Mouse (Mus musculus) forebrain, embryonic 13.5 days (tissue): ENCODE data around the gene Rfpl4. TPM values are rescaled to one million over a fixed set of nuclear protein-coding genes. Genes with fewer than 3 reads are reported as not detected.
"Not testable (repeated sequence)": the region's sequence is repeated elsewhere in the genome, so short reads cannot be mapped to it uniquely, and the experiment has no call there.

ENCODE experiments used
- ATAC-seq: fragments of 200-750 bp; cut with Nextera tagmentation; 2 replicates; pipeline ENCODE4 v1.8.0; 2017
- H3K27ac ChIP-seq: fragments of 300-500 bp; sonication (generic); 2 replicates; pipeline ENCODE4 v1.5.1; 2015; ENCODE audit warnings: inconsistent platforms, mild to moderate bottlenecking, moderate library complexity
- H3K27me3 ChIP-seq: fragments of 300-500 bp; sonication (generic); 2 replicates; pipeline ENCODE4 v1.6.1; 2015; ENCODE audit warnings: mild to moderate bottlenecking, inconsistent platforms
- H3K36me3 ChIP-seq: fragments of 300-500 bp; sonication (generic); 2 replicates; pipeline ENCODE4 v1.6.1; 2015; ENCODE audit warnings: mild to moderate bottlenecking, inconsistent platforms; ENCODE audit not compliant: poor library complexity, severe bottlenecking
- H3K4me1 ChIP-seq: fragments of 300-500 bp; sonication (generic); 2 replicates; pipeline ENCODE4 v1.6.1; 2015; ENCODE audit warnings: inconsistent platforms
- H3K4me2 ChIP-seq: fragments of 300-500 bp; sonication (generic); 2 replicates; pipeline ENCODE4 v1.6.1; 2015; ENCODE audit warnings: inconsistent platforms, mild to moderate bottlenecking, moderate library complexity
- H3K4me3 ChIP-seq: fragments of 300-500 bp; sonication (generic); 2 replicates; pipeline ENCODE4 v1.5.1; 2015; ENCODE audit warnings: mild to moderate bottlenecking, inconsistent platforms
- H3K9ac ChIP-seq: fragments of 300-500 bp; sonication (generic); 2 replicates; pipeline ENCODE4 v1.6.1; 2015; ENCODE audit warnings: mild to moderate bottlenecking, inconsistent platforms
- H3K9me3 ChIP-seq: fragments of 300-500 bp; sonication (generic); replicated peaks from 2 replicates; pipeline ENCODE4 v1.6.1; 2016; ENCODE audit warnings: inconsistent platforms
- whole genome bisulfite sequencing: fragments of 180-500 bp; shearing (Covaris S2); methylation state at CpG from one replicate; pipeline ENCODE4 v1.1.7; 2015; 5-methylcytosine and 5-hydroxymethylcytosine counted together
- polyA plus RNA-seq: library from polyadenylated mRNA; unstranded; fragments of >200 nt; fragmentation: Nextera tagmentation; extraction: Ambion mirVana; gene quantifications from 2 replicates; pipeline ENCODE4 v1.2.1, GENCODE M21; 2015

Gene Rfpl4
- polyA plus RNA-seq = not detected in 2 replicates

DNA sequence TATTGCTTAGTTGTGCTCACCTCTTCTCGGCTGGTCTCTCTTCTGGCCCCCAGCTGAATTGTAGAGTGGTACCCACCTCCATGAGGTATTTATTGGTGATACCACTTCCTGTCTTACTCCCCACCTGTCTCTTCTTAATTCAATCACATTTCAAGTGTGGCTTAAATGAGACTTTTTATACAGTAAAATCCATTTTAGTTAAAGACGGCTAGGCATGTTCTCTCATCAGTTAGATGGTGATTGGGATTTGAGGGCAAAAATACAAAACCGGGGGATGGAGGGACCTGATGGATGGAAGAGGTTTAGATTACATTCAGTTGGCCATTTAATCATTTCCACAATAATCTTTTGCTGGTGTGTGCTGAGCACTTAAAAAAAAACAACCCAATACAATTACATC lies at the start of gene Rfpl4:
Rfpl4 (minus strand) TSS at position 101 of the 400 bp plus-strand sequence.
- no peak within 1 kb of the TSS for H3K9ac ChIP-seq
- no peak within 1 kb of the TSS for H3K4me2 ChIP-seq
- no peaks in the 10 kb centered on the region for H3K27me3 ChIP-seq
- no peaks in the 10 kb centered on the region for H3K9me3 ChIP-seq
- H3K4me1 ChIP-seq = no peaks in the 10 kb centered on the region
- H3K4me3 ChIP-seq = no peak within 1 kb of the TSS
- no peak within 1 kb of the TSS for H3K27ac ChIP-seq
- 91% methylated on average over 3 of the region's 3 CpGs for WGBS
- ATAC-seq = no peak
- H3K36me3 ChIP-seq = no peaks in the 10 kb centered on the region

DNA sequence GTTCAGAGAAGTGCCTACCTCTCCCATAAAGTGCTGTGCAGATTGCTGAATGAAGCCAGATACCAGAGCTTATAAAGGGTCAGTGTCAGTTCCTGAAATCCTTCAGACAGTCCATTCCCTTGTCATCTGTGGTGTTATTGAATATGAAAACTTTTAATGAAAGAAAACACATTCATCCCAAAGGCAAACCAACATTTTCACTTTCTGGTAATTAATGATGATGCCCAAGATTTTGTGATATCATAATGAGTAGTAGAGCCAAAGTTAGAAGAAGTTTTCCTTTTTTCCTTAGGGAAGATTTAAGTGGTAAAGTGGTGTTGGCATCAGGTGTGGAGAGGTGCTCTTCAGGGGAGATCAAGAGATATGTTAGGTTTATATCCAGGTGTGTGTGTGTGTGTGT lies 32.8 kb upstream of the Rfpl4 start, which contains the start of gene Vmn1r55:
Vmn1r55 (minus strand) TSS at position 101 of the 400 bp plus-strand sequence.
- not testable (repeated sequence) for ATAC-seq, H3K36me3 ChIP-seq, H3K9ac ChIP-seq, H3K4me2 ChIP-seq, H3K27me3 ChIP-seq, H3K4me1 ChIP-seq, H3K27ac ChIP-seq, H3K4me3 ChIP-seq, H3K9me3 ChIP-seq

DNA sequence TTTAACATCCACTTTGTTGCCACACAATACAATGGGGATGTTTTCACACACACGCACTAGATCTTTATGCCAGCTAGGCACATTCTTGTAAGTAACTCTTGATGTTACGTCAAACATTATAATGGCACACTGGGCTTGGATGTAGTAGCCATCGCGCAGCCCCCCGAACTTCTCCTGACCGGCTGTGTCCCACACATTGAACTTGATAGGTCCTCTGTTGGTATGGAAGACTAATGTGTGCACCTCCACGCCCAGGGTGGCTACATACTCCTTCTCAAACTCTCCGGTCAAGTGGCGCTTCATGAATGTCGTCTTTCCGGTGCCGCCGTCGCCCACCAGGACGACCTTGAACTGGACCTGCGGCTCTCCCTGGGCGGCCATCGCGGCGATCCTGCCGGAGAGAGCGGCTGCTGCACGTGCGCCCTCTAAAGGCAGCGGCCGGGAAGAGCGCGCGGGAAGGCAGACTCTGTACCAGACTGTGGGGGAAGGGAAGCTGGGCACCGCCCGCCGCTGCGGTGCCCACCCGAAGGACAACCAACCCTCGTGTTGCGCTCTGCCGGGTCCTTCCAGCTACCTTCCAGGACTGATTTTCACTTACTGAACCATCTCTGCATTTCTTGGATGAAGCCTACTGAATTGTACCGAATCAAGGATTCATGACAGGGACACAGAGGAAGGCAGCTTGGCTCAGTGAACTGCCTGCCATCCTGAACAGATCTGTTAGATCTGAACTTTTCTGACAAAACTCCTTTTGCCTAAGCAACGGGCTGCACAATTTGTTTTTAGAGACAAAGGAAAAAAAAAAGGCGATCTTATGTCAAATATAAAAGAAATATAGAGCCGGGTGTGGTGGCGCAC lies 9.0 kb upstream of the Rfpl4 start, which contains the start of gene Rasl2-9:
Rasl2-9 (minus strand) TSS at position 402 of the 858 bp plus-strand sequence.
- Histone ChIP-seq H3K27me3 (no peaks in the 10 kb centered on the region), H3K4me1 (no peaks in the 10 kb centered on the region), H3K36me3 (no peaks in the 10 kb centered on the region), H3K4me3 (peak within 1 kb of the TSS; percentile 38), H3K9ac (peak within 1 kb of the TSS; percentile 55), H3K4me2 (peak within 1 kb of the TSS; percentile 61), H3K27ac (no peak within 1 kb of the TSS), H3K9me3 (no peaks in the 10 kb centered on the region)
- ATAC-seq = peak; percentile 83
- 16% methylated on average over 42 of the region's 42 CpGs for WGBS

DNA sequence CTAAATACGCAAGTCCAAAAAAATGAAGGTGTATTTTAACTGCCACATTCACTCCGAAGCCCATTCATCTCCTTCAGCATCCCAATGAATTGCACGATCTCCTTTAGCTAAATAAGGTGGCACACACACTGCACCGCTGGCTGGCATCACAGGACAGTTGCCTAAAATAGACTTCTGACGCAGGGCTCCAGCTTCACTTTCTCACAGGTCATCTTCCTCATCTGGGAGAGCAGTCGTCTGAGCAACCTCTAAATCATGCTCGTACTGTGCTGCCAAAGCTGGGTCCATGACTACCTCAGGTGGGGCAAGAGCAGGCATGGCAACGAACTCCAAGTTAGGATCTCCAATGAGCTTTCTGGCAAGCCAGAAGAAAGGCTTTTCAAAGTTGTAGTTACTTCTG lies 8.3 kb upstream of the Rfpl4 start:
- WGBS = 90% methylated on average over 8 of the region's 8 CpGs
- H3K9ac ChIP-seq = no peak overlapping the region
- no peaks in the 10 kb centered on the region for H3K4me1 ChIP-seq
- ATAC-seq = no peak
- no peak overlapping the region for H3K27ac ChIP-seq
- no peaks in the 10 kb centered on the region for H3K36me3 ChIP-seq
- H3K27me3 ChIP-seq = no peaks in the 10 kb centered on the region
- no peaks in the 10 kb centered on the region for H3K9me3 ChIP-seq
- H3K4me2 ChIP-seq = no peak overlapping the region
- H3K4me3 ChIP-seq = no peak overlapping the region

DNA sequence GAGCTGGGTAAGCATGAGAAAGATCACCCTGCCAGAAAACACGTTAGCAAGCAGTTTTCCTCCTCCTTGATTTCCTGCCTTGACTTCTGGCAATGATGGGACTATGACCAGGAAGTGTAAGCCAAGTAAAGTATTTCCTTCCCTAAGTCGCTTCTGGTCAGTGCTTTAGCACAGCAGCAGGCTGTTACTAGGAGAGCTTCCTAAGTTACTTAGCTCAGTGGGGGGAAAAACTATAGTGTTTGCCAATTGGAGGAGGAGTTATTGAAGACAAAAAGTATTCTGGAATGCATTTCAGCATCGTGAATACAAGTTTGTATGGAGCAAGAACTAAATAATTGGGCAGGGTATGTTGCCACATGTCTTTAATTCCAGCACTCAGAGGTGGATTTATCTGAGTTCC lies 4.0 kb downstream of the Rfpl4 start:
- 41% methylated on average over 3 of the region's 3 CpGs for WGBS
- no peaks in the 10 kb centered on the region; the same call in 1 of the 2 replicates for H3K9me3 ChIP-seq
- no peak overlapping the region for H3K4me3 ChIP-seq
- H3K4me2 ChIP-seq = no peak overlapping the region
- no peaks in the 10 kb centered on the region for H3K36me3 ChIP-seq
- H3K4me1 ChIP-seq = no peaks in the 10 kb centered on the region
- no peak overlapping the region for H3K9ac ChIP-seq
- ATAC-seq = no peak
- no peaks in the 10 kb centered on the region for H3K27me3 ChIP-seq
- no peak overlapping the region for H3K27ac ChIP-seq

DNA sequence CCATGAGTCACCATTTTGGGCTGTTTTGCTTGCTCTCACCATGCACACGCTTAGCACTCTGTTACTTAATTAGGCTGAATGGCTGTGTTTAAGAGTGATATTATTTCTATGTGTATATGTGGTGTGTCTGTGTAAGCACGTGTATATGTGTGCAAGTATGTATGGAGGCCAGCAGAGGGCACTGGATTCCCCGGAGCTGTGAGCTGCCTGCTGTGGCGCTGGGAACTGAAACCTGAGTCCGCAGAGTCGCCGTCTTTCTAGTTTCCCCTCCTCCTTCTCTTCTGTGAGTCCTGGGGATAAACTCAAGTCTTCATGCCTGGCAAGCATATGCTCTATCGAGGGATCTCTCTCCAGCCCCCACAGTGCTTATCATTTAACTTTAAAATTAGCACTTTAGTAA lies 7.4 kb downstream of the Rfpl4 start:
- no peak overlapping the region for H3K9ac ChIP-seq
- no peak overlapping the region for H3K4me3 ChIP-seq
- ATAC-seq = no peak
- WGBS = 86% methylated on average over 8 of the region's 8 CpGs
- no peaks in the 10 kb centered on the region; the same call in 1 of the 2 replicates for H3K9me3 ChIP-seq
- no peak overlapping the region for H3K4me2 ChIP-seq
- no peak overlapping the region for H3K27ac ChIP-seq
- no peaks in the 10 kb centered on the region for H3K27me3 ChIP-seq
- H3K36me3 ChIP-seq = no peaks in the 10 kb centered on the region
- no peaks in the 10 kb centered on the region for H3K4me1 ChIP-seq

DNA sequence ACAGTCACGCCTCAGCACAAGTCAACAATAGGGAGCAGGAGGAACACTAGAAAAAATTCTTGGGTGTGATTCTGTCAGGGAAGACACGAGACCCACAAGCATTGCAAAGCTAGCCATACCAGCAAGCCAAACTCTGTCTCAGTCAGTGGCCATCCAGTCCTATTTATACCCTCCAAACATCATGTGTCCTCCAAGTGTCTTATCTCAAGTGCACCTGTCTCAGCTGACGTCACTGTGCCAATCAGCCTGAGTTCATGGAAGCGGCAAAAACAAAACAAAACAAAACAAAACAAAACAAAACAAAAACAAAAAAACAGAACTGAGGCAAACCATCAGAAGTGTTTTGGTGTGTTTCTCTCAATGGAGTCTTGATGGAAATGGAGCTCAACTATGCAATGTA lies 8.5 kb downstream of the Rfpl4 start:
- Histone ChIP-seq H3K4me1 (no peaks in the 10 kb centered on the region), H3K4me3 (no peak overlapping the region), H3K27me3 (no peaks in the 10 kb centered on the region), H3K4me2 (no peak overlapping the region), H3K27ac (no peak overlapping the region), H3K9me3 (no peaks in the 10 kb centered on the region; the same call in 1 of the 2 replicates), H3K36me3 (no peaks in the 10 kb centered on the region), H3K9ac (no peak overlapping the region)
- ATAC-seq = no peak
- 83% methylated on average over 4 of the region's 4 CpGs for WGBS

DNA sequence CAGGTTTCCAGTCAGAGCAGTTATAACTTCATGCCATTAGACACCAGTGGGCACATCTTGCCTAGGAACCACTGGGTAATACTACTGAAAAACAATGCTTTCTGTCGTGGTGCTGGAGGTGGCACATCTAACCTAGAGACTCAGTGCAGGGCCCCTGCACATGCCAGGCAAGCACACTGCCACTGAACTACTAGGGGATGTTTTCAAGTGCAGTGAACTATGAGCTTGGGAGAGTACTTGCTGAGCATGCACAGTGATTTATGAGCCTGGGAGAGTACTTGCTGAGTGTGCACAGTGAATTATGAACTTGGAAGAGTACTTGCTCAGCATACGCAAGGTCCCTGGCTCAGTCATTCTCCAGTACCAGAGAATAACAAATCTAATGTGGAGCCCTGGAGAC lies 14.2 kb downstream of the Rfpl4 start:
- 87% methylated on average over 2 of the region's 2 CpGs for WGBS
- H3K4me1 ChIP-seq = no peaks in the 10 kb centered on the region
- no peak overlapping the region for H3K27ac ChIP-seq
- H3K9ac ChIP-seq = no peak overlapping the region
- peaks cover 25% of the 10 kb centered on the region for H3K36me3 ChIP-seq
- ATAC-seq = no peak
- H3K4me3 ChIP-seq = no peak overlapping the region
- no peak overlapping the region for H3K4me2 ChIP-seq
- H3K9me3 ChIP-seq = no peaks in the 10 kb centered on the region
- no peaks in the 10 kb centered on the region for H3K27me3 ChIP-seq

DNA sequence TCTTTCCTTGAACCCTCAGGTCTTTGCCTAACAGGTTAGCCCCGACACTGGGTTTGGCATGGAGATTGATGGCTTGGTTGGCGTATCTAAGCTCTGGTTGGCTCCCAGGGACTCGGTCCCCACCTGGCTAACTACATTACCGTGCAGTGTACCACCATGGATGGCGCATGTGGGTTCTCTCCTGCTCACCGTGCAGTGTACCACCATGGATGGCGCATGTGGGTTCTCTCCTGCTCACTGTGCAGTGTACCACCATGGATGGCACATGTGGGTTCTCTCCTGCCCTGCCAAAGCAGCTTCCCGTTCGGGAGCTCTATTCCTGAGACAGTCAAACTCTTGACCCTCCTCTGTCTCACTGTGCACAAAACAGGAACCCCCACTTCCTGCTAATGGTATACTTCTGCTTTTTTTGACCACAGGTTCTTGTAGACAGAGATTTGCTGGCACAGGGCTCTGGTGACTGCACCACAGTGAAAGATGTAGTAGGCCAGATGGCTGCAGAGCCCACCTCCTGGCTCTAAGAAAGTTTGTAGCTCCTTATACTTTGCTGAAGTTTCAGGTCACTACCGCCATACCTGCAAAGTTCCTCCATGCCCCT lies 15.6 kb downstream of the Rfpl4 start:
- H3K9ac ChIP-seq = no peak overlapping the region
- no peak for ATAC-seq
- no peaks in the 10 kb centered on the region for H3K9me3 ChIP-seq
- peaks cover 39% of the 10 kb centered on the region for H3K36me3 ChIP-seq
- H3K4me1 ChIP-seq = no peaks in the 10 kb centered on the region
- H3K4me2 ChIP-seq = no peak overlapping the region
- no peak overlapping the region for H3K4me3 ChIP-seq
- H3K27me3 ChIP-seq = no peaks in the 10 kb centered on the region
- 95% methylated on average over 10 of the region's 10 CpGs for WGBS
- no peak overlapping the region for H3K27ac ChIP-seq

DNA sequence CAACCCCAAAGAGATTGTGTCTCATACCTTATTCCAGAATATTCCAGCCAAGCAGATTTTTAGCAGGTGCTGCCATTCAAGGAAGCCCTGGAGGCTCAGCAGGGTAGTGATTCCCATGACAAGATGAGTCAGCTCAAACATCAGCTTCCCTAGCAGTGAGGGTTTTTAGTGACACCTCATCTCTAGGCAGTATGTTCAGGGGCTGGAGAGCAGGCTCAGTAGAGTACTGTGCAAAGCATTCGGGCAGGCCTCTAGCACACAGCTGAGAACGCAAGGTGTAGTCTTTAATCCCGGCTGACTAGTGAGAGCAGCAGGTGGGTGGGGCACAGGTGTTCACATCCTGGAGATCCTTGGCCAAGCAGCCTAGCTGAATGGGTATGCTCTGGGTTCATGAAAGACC lies 17.0 kb downstream of the Rfpl4 start:
- WGBS = 92% methylated on average over 3 of the region's 3 CpGs
- no peak for ATAC-seq

DNA sequence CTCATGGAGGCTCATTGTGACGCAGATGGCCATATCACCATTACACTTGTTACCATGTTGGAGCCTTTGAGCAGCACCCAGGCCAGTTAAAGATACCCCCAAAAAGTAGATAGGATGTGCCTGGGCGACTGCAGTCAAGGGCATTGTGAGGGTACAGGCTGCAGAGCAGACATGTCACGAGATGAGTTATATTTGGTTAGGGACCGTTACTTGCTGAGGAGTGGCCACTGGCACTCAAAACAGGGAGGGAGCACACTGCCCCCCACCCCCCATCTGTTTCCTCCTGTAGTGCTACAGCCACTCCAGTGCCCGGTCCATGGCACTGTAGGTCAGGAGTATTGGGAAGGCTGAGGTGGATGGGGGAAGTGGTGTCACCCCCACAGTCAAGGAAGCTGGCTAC lies 18.0 kb downstream of the Rfpl4 start:
- H3K9ac ChIP-seq = no peak overlapping the region
- no peak overlapping the region for H3K4me2 ChIP-seq
- no peak for ATAC-seq
- 95% methylated on average over 5 of the region's 5 CpGs for WGBS
- no peak overlapping the region for H3K4me3 ChIP-seq
- H3K4me1 ChIP-seq = no peaks in the 10 kb centered on the region
- H3K27me3 ChIP-seq = no peaks in the 10 kb centered on the region
- H3K36me3 ChIP-seq = peaks cover 63% of the 10 kb centered on the region
- no peaks in the 10 kb centered on the region for H3K9me3 ChIP-seq
- no peak overlapping the region for H3K27ac ChIP-seq

More for the DNA sequence above, 17.0 kb downstream of the Rfpl4 start:
- H3K4me2 ChIP-seq = no peak overlapping the region
- peaks cover 53% of the 10 kb centered on the region for H3K36me3 ChIP-seq
- H3K4me1 ChIP-seq = no peaks in the 10 kb centered on the region
- H3K27ac ChIP-seq = no peak overlapping the region
- no peak overlapping the region for H3K9ac ChIP-seq
- no peaks in the 10 kb centered on the region for H3K9me3 ChIP-seq
- no peaks in the 10 kb centered on the region for H3K27me3 ChIP-seq
- no peak overlapping the region for H3K4me3 ChIP-seq

DNA sequence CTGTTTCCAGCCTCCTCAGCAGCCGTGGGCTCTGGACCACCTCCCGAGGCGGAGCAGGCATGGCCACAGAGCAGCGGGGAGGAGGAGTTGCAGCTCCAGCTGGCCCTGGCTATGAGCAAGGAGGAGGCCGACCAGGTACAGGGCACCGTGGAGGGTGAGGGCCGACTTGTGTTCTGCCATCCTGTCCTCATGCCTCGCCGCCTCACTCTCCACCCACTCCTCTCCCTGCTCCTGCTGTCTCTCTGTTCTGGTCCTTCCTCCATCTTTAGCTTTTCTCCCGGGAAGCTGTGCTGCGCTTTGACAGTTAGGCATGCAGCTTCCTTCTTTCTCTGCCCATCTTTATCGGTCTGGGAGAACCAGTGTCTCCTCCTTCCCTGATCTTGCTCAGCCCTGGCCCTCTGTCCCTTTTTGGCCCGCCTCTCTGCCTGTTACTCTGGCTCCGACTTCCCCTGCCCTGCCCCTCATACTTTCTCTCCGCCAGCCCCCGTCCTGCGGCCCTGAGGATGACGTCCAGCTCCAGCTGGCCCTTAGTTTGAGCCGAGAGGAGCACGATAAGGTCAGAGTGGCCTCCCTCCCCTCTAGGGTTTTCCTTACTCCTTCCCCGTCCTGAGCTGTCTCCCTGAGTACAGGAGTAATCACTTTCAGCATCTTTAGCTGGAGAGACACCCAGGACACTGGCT lies 23.8 kb downstream of the Rfpl4 start:
- WGBS = 88% methylated on average over 21 of the region's 21 CpGs
- H3K27me3 ChIP-seq = no peaks in the 10 kb centered on the region
- no peak overlapping the region for H3K4me3 ChIP-seq
- peaks cover 88% of the 10 kb centered on the region for H3K36me3 ChIP-seq
- peaks cover 4% of the 10 kb centered on the region; the same call in 1 of the 2 replicates for H3K4me1 ChIP-seq
- H3K9me3 ChIP-seq = no peaks in the 10 kb centered on the region
- no peak overlapping the region for H3K9ac ChIP-seq
- no peak overlapping the region for H3K4me2 ChIP-seq
- no peak for ATAC-seq
- H3K27ac ChIP-seq = no peak overlapping the region
